Mouse (Mus musculus) c-Kit-positive CD71-positive TER-119-negative erythroid progenitor cells, embryonic 14.5 days (primary cell): ENCODE data around the gene Ros1.

Source experiments
- DNase-seq: peaks from one replicate; pipeline ENCODE4 v3.0.0-alpha.2; 2013; ENCODE audit warnings: low read depth

Ros1 gene

GRCm38 (mm10) chr10:52194957-52195852 is at the start of gene Ros1:
TSS of gene Ros1 (minus strand) at chr10:52195244.
- DNase-seq = no peak

GRCm38 (mm10) chr10:52242680-52243323 is 47.8 kb upstream of the Ros1 start:
- DNase-seq = no peak

- DNase-seq = no peak
These were observed 47.0 kb upstream of the Ros1 start for GRCm38 (mm10) chr10:52242015-52242414.

GRCm38 (mm10) chr10:52235461-52235860 is 40.4 kb upstream of the Ros1 start:
- no peak for DNase-seq

GRCm38 (mm10) chr10:52234654-52234981 is 39.6 kb upstream of the Ros1 start:
- no peak for DNase-seq

- DNase-seq = no peak
These were observed 39.1 kb upstream of the Ros1 start for GRCm38 (mm10) chr10:52233969-52234653.

- no peak for DNase-seq
These were observed 38.4 kb upstream of the Ros1 start, which contains the start of gene Dcbld1 for GRCm38 (mm10) chr10:52233301-52233968. TSS of gene Dcbld1 (plus strand) at chr10:52233619.

GRCm38 (mm10) chr10:52232196-52233176 is 37.4 kb upstream of the Ros1 start:
- DNase-seq = no peak

- no peak for DNase-seq
These were observed 24.6 kb upstream of the Ros1 start for GRCm38 (mm10) chr10:52219600-52219999.

GRCm38 (mm10) chr10:52217564-52217934 is 22.5 kb upstream of the Ros1 start:
- DNase-seq = no peak

- DNase-seq = no peak
These were observed 21.9 kb upstream of the Ros1 start for GRCm38 (mm10) chr10:52216797-52217563.

GRCm38 (mm10) chr10:52215267-52215818 is 20.3 kb upstream of the Ros1 start:
- no peak for DNase-seq

- no peak for DNase-seq
These were observed 9.0 kb upstream of the Ros1 start for GRCm38 (mm10) chr10:52204006-52204405.

- DNase-seq = no peak
These were observed 9.1 kb downstream of the Ros1 start for GRCm38 (mm10) chr10:52185900-52186299.

- DNase-seq = no peak
These were observed 12.2 kb downstream of the Ros1 start for GRCm38 (mm10) chr10:52182878-52183277.

GRCm38 (mm10) chr10:52174376-52174775 is 20.7 kb downstream of the Ros1 start:
- no peak for DNase-seq

- DNase-seq = no peak
These were observed 24.6 kb downstream of the Ros1 start for GRCm38 (mm10) chr10:52170489-52170888.

GRCm38 (mm10) chr10:52169841-52170240 is 25.2 kb downstream of the Ros1 start:
- DNase-seq = no peak

GRCm38 (mm10) chr10:52165376-52165775 is 29.7 kb downstream of the Ros1 start:
- no peak for DNase-seq

- no peak for DNase-seq
These were observed 34.4 kb downstream of the Ros1 start for GRCm38 (mm10) chr10:52160604-52161003.
